Mouse (Mus musculus): ENCODE data around the gene Gm6370. TPM values are rescaled to one million over a fixed set of nuclear protein-coding genes. Genes with fewer than 3 reads are reported as not detected.
"Not testable (repeated sequence)": the region's sequence is repeated elsewhere in the genome, so short reads cannot be mapped to it uniquely, and the experiment has no call there.

The Gm6370 gene
- total RNA-seq (2015): not detected in 2 replicates
- not detected in 2 replicates for total RNA-seq (2017)

DNA sequence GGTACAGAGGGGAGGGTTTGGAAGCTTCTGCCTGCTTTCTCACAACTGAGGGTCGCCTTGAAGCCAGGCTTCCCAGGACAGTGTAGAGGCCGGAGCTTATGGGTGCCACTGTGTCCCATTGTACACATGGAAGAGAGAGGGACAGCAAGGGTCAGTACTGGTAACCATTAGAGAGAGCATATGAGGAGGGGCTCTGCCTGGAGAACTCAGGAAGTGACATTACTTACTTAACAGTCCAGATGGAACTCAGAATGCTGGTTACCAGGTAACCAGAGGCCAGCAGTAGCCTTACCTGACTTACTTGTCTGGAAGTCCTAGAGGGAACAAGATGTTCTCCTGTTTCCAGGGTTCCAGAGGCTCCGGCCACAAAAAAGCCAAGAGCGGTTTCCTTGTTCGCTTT lies at the start of gene Gm6370:
Gene Gm6370, plus strand, starts transcription at position 301 of the 400 bp plus-strand sequence.
- ATAC-seq (ENCODE audit: poor library complexity, severe bottlenecking): not testable (repeated sequence)

DNA sequence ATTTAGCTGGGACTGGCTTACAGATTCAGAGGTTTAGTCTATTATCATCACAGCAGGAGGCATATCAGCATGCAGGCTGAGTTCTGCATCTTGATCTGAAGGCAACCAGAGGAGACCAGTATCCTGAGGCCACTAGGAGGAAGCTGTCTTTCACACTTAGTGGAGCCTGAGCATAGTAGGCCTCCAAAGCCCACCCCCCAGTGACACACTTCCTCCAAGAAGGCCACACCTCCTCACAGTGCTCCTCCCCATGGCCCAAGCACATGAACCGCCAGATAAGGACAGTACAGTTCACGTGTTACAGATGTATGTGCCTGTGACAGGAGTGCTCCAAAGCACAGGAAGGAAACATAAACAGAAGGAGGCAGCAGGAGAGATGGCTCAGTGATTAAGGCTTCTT lies 48.4 kb upstream of the Gm6370 start:
- ATAC-seq (ENCODE audit: poor library complexity, severe bottlenecking): no peak

DNA sequence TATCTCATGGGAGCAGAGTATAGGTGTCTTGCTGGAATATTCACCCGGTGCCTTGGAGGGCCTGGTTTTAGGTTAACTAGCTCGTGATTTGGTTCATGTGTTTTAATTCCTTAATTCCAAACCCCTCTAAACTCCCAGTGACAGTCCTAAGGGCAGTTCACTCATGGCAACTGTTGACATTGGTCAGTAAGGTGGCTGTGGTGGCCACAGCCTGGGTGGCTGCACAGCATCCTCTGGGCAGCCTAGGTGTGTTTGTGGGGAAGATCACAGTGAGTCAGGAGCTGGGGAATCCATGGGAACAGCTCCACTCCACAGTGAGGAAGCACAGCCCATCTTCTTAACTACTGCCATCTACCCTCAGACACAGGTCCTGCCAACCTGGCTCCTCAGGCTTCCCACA lies 44.5 kb upstream of the Gm6370 start:
- ATAC-seq (ENCODE audit: poor library complexity, severe bottlenecking): no peak

DNA sequence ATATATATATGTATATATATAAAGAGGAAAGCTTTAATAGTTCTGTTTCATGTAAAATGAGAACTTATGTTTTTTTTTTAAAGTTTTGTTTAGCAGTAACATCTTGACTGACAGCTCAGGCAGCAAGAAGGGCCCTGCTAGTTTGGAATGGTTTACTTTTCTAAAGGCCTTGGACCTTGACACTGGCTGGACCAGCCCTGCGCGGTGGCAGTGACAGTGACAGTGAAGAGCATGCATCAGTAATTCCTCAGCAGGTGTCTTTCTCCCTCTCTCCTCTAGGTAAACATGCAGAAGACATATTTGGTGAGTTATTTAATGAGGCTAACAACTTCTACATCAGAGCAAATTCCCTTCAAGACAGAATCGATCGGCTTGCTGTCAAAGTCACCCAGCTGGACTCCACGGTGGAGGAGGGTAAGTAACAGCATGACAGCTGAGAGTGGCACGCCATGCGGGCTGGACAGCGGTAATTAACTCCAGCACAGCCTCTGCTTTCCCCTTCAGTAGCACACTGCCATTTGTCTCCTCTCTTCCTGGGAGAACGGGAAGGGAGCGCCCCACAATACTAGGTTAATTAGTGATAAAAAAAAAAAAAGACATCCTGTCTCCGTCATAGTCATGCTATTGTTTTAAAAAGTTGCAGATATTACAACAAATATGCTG lies 39.4 kb upstream of the Gm6370 start:
- ATAC-seq (ENCODE audit: poor library complexity, severe bottlenecking): no peak

- no peak for ATAC-seq (ENCODE audit: poor library complexity, severe bottlenecking)
These were observed 37.6 kb upstream of the Gm6370 start for GRCm38 (mm10) chr5:146453556-146453955.

- ATAC-seq (ENCODE audit: poor library complexity, severe bottlenecking): no peak
These were observed 29.6 kb upstream of the Gm6370 start for GRCm38 (mm10) chr5:146461612-146462011.

DNA sequence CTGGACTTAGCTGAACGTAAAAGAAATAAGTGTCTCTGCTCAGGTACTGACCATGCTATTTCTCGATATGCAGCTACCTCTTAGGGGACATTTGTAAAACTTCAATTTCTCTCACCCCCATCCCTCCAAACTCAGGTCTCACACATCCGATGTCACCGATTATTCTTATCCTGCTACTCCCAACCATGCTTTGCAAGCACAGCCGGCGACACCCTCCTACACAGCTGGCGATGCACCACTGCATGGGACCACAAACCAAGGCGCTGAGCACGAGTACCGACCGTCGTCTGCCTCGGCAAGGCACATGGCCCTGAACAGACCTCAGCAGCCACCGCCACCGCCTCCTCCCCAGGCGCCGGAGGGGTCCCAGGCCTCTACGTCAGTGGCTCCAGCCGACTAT lies 24.5 kb upstream of the Gm6370 start:
- ATAC-seq (ENCODE audit: poor library complexity, severe bottlenecking): no peak

- ATAC-seq (ENCODE audit: poor library complexity, severe bottlenecking): no peak
These were observed 22.9 kb upstream of the Gm6370 start for GRCm38 (mm10) chr5:146468311-146468710.

DNA sequence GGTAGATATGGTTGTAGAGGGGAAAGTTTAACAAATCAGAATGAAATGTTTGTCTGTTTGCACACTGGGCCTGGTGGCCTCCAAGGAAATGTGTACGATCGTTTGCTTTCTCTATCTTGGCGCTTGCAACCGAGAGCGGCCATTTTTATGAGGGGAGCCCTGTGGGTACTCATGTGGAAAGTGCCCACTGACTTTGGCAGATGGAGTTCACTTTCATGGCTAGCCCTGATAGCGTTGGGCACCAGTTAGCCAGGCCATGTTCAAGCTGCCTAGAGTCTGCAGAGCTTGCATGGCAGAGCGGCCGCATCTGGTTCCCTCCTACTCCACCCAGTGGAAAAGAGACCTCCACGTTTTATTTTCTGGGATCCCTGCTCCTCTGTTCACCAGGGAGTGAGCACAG lies 20.3 kb upstream of the Gm6370 start:
- no peak for ATAC-seq (ENCODE audit: poor library complexity, severe bottlenecking)

- no peak for ATAC-seq (ENCODE audit: poor library complexity, severe bottlenecking)
These were observed 19.9 kb upstream of the Gm6370 start for GRCm38 (mm10) chr5:146471311-146471710.

DNA sequence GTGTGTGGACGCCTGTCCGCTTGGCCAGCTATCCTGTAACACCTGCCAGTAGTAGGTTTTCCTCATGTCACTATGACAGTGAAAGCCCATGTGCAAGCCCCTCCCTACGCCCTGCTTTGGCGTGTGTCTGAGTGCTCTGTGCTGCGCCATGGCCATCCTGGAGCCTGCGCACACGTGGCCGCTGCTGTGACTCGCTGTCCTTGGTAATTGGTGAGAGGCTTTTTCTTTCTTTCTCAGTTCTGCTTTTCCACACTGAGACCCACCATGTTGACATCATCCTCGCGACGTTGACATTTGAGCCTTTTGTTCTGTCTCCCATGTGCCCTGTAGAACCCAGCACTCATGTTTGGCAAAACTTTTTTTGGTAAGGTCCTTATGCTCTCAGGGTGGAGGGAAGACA lies 19.3 kb upstream of the Gm6370 start:
- ATAC-seq (ENCODE audit: poor library complexity, severe bottlenecking): no peak

- ATAC-seq (ENCODE audit: poor library complexity, severe bottlenecking): not testable (repeated sequence)
These were observed 11.6 kb upstream of the Gm6370 start for GRCm38 (mm10) chr5:146479564-146479963.

DNA sequence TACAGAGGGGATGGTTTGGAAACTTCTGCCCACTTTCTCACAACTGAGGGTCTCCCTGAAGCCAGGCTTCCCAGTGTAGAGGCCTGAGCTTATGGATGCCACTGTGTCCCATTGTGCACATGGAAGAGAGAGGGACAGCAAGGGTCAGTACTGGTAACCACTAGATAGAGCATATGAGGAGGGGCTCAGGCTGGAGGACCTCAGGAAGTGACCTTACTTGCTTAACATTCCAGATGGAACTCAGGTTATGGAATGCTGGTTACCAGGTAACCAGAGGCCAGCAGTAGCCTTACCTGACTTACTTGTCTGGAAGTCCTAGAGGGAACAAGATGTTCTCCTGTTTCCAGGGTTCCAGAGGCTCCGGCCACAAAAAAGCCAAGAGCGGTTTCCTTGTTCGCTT lies 9.5 kb upstream of the Gm6370 start, which contains the start of gene Gm6408:
Gene Gm6408, plus strand, starts transcription at position 301 of the 400 bp plus-strand sequence.
- not testable (repeated sequence) for ATAC-seq (ENCODE audit: poor library complexity, severe bottlenecking)

- not testable (repeated sequence) for ATAC-seq (ENCODE audit: poor library complexity, severe bottlenecking)
These were observed 2.2 kb upstream of the Gm6370 start for GRCm38 (mm10) chr5:146488959-146489358.

- ATAC-seq (ENCODE audit: poor library complexity, severe bottlenecking): not testable (repeated sequence)
These were observed 10.9 kb downstream of the Gm6370 start, which contains the start of gene 4930449I24Rik for GRCm38 (mm10) chr5:146502099-146502498. TSS of gene 4930449I24Rik (plus strand) at chr5:146502399.

GRCm38 (mm10) chr5:146513823-146514222 lies 22.7 kb downstream of the Gm6370 start, which contains the start of gene Gm3402:
TSS of gene Gm3402 (plus strand) at chr5:146514123.
- ATAC-seq (ENCODE audit: poor library complexity, severe bottlenecking): not testable (repeated sequence)

DNA sequence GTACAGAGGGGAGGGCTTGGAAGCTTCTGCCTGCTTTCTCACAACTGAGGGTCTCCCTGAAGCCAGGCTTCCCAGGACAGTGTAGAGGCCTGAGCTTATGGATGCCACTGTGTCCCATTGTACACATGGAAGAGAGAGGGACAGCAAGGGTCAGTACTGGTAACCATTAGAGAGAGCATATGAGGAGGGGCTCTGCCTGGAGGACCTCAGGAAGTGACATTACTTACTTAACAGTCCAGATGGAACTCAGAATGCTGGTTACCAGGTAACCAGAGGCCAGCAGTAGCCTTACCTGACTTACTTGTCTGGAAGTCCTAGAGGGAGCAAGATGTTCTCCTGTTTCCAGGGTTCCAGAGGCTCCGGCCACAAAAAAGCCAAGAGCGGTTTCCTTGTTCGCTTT lies 34.3 kb downstream of the Gm6370 start, which contains the start of gene Gm3404:
Gene Gm3404, plus strand, starts transcription at position 301 of the 400 bp plus-strand sequence.
- not testable (repeated sequence) for ATAC-seq (ENCODE audit: poor library complexity, severe bottlenecking)

DNA sequence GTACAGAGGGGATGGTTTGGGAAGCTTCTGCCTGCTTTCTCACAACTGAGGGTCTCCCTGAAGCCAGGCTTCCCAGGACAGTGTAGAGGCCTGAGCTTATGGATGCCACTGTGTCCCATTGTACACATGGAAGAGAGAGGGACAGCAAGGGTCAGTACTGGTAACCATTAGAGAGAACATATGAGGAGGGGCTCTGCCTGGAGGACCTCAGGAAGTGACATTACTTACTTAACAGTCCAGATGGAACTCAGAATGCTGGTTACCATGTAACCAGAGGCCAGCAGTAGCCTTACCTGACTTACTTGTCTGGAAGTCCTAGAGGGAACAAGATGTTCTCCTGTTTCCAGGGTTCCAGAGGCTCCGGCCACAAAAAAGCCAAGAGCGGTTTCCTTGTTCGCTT lies 46.2 kb downstream of the Gm6370 start, which contains the start of gene Gm3409:
Gene Gm3409, plus strand, starts transcription at position 301 of the 400 bp plus-strand sequence.
- not testable (repeated sequence) for ATAC-seq (ENCODE audit: poor library complexity, severe bottlenecking)
